Mouse (Mus musculus) heart, postnatal 14 days (tissue): ENCODE data around the gene Cmss1. TPM values are rescaled to one million over a fixed set of nuclear protein-coding genes. Genes with fewer than 3 reads are reported as not detected.

Source experiments
- DNase-seq, 2 experiments: peaks; one replicate each; pipeline ENCODE4 v3.0.0; 2021 to 2022
- intact Hi-C: fragments of 180-260 bp; cut with DNase I; formaldehyde crosslinking; loops from one replicate; pipeline ENCODE4 v1.15.1; 2025
- total RNA-seq, 2 experiments: library from RNA; stranded (reverse); gene quantifications; 2 replicates each; pipeline ENCODE4 v1.2.3; 2021

The Cmss1 gene
- total RNA-seq, 2 experiments from 2014 or later, result 54.0 to 56.2 TPM

DNA sequence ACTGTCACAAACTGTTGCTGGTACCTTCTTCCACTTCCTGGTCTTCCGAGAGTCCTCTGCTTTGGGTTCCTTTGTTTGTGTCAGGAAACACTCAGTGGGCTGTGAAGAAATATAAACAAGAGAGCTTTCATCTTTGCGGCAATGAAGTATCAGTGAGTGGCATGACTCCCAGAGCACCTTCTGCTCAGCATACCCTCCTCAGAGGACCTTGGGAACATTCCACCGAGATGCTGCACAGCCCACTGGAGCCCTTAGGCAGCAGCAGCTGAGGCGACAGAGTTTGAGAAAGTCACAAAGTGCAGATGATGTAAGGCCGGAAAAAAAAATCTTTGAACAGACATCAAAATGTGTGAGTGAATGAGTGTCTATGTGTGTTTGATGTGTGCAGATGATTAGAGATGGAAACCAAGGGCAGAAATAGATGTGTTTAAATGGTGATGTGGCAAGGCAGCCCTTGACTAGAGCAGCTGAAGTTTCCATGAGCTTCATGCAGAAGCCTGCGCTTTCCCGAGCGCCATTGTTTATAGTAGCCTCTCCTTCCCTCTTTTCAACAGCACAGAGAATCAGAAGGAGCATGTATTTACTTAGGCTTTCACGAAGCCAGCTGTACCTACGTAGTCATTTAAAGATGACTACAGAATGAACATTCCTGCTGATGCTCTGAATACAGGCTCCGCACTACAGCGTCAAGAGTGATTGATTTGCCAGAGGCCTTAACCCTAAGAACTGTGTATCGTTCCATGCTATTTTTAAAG lies 288.6 kb downstream of the Cmss1 start:
- intact Hi-C loops, result loop anchor here (5.0 kb wide), 1 partner anchor 51 kb away; no protein-coding TSS in a partner anchor

DNA sequence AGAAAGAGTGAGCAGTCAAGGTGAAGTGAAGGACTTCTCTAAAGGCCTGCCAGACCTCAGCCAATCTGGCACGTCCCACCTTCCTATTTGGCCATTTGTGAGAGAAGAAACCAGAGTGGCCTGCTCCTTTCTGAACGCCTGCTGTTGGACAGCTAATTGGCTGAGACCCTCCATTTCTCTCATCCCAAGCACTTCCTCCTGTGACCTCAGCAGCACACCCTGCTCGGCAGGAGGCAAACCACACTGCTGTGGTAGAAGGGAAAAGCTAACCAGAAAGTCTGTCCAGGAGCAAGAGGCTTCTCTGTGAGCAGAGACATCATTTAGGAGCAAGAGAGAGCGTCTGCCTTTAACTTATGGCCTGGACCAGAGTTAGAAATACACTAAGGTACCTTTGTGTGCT lies 289.5 kb downstream of the Cmss1 start:
- DNase-seq, result no peak
- intact Hi-C loops, result loop anchor here (5.0 kb wide), 1 partner anchor 50 kb away; no protein-coding TSS in a partner anchor

More for the DNA sequence above, 288.6 kb downstream of the Cmss1 start:
- DNase-seq, result no peak

DNA sequence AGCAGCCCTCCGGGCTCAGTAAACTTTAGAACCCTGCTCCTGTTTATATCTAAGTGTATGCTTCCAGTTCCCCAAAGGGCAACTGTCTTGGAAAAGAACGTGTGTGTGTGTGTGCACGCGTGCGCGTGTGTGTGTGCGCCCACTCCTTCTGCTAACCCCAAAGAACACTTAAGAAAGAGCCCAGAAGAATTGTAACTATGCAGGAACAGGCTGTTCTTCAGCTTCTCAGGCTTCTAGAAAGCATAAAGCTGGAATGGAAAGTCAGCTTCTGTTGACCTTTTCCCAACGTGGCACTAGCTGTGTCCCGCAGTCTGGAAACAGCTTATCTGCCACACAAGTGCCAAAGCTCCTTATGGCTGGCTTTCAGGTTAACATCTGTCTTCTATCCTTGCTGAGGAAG lies 291.6 kb downstream of the Cmss1 start:
- no peak for DNase-seq
- intact Hi-C loops, result loop anchor here (5.0 kb wide), 1 partner anchor 48 kb away; no protein-coding TSS in a partner anchor

DNA sequence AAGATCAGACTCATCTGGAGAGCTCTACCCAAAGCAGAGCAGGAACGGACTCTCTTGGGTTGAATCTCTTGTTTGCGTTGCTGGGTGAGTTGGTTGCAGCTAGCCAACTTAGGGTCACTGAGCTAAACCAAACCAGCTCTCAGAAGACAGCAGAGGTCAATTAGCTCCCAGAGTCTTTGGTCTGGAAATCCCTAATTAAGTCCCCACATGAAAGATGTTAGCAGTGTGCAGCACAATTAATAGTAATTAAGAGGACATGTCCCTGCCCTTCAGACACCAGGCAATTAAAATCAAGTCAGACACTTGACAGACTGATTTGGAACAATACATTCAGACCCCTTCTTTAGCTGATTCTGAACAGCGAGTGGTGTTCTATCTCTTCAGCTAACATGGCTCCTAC lies 292.4 kb downstream of the Cmss1 start:
- intact Hi-C loops, result no loop called here
- no peak for DNase-seq

DNA sequence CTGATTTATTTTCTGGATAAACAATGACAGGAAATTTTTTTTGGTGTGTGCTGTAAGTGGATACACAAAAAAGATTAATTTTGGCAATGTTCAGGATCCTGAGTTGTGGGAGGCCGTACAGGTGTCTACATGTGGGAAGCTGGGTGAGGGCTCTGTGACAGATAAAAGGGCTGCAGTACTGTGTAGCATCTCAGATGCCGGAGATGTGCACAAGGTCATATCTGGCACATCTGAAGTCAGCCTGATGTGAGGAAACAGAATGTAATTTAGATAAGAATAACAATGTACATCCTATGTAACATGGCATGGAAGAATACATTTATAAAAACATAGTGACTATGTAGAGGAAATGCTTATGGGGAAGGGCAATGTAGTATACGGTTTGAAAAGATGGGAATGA lies 293.2 kb downstream of the Cmss1 start:
- intact Hi-C loops, result no loop called here
- DNase-seq, result no peak

DNA sequence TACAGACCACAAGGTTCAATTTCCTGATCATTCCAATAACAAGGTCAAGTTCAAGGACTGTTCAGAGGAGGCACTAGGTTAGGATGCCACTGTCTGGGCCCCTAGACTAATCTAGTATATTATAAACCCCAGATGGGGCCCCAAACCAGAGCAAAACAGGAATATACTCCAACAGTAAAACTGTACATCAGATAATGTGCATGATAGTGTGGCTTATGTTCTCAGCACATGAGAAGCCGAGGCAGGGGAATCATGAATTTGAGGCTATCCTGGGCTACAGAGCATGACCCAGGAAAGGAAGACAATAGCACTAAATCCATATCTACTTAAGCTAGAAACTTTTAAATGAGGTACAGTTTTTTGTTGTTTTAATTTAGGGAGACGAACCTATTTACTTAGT lies 294.5 kb downstream of the Cmss1 start:
- no peak for DNase-seq
- intact Hi-C loops, result no loop called here

DNA sequence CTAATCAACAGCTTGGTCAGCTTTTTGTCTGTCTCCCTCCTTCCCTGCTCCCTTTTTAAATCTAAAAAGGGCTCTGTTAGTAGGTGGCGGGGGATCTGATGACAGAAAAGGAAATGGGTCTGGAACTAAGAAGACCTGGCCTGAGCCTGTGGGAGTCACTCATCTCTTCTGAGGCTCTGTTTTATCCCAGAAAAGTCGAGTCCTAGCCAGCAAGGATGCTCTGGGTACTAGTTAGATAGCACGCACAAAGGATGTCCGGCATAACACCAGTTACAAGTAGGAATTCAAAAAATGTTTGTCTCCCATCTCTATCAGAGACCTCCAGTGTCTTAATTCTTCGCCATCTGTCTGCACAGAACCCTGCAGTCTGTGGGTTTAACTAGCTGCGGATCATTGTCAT lies 301.2 kb downstream of the Cmss1 start:
- intact Hi-C loops, result no loop called here
- DNase-seq, result no peak

DNA sequence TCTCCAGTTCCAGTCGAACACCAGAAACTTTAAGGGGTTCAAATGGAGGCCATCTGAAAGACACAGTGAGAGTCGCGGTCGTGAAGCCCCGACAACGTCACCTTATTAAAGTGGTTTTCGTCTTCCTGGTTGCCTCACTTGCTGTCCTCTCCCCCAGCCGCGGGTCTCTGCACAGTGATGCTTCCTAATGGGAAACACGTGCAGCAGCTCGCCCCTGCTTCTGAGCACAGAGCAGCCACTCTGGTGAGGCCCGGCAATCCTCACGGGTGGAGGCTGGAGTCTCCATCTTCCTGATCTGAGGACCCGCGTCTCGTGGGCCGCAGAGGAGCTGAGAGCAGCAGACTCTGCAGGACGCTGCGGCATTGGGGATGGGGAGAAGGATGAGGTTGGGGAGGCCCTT lies 302.9 kb downstream of the Cmss1 start:
- intact Hi-C loops, result no loop called here
- DNase-seq, result no peak

DNA sequence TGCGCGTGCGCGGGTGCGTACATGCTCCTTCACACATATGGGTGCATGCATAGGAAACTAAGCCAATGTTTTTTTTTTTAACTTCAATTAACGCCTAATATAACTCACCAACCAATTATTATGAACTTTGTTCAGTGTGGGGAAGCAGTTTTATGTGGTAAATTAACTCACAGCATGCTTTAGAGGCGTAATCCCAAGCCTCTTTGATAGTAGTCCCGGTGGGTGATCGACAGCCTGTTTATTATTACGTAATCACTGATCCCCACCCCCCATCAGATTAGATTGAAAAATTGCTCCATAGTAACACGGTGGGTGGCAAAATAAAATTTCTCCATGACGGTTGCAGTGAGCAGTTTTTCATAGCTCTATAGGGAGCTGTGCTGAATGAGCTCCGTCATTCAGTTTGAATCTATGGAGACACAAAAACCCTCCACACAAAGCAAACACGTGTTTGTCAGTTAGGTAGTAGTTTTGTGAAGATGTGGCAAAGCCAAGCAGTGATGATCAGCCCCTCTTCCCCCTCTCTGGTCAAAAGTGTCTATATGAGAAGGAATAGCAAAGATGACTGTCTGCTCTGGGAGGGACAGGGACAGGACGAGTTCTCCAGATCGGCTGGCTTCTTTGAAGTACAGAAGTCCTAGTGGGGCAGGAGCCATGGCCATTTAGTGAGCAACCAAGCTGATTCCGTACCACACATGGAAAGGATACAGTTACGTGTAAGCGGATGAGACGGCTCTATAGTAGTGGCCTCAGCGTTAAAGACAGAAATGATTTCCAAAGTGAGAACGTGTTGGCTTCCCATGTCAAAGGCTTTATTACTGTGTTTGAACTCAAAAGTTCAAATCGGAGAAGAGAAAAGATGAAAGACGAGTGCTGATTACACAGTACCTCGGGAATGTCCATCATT lies 303.6 kb downstream of the Cmss1 start:
- intact Hi-C loops, result no loop called here
- no peak for DNase-seq

DNA sequence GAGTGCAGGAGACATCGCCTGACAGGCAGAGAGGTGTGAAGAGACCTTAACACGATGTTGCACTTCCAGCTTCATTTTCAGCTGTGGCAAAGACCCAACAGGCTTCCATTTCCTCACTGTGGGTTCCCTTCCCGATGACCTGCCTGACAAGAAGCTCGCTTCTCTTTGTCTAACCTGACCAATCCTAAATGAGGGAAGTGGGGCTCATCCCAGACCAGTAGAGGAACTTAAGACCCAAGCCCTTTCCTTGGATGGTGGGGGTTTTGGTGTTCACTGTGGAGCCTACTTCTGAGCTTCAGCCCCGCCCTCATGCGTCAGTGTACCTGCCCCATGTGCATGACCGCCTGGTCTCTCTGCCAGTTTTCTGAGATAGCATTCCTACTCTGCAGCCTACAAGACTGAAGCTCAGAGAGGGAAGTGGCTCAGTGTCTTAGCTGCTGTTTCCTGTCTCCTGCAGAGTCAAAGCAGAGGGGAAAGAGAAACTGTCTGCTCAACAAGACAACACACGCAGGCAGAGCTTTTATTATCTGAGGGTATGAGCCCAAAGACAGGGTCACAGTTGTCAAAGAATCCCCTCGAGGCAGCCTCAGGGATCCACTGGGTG lies 305.1 kb downstream of the Cmss1 start:
- peak in 1 of 2 experiments; percentile 19 for DNase-seq
- intact Hi-C loops, result no loop called here

DNA sequence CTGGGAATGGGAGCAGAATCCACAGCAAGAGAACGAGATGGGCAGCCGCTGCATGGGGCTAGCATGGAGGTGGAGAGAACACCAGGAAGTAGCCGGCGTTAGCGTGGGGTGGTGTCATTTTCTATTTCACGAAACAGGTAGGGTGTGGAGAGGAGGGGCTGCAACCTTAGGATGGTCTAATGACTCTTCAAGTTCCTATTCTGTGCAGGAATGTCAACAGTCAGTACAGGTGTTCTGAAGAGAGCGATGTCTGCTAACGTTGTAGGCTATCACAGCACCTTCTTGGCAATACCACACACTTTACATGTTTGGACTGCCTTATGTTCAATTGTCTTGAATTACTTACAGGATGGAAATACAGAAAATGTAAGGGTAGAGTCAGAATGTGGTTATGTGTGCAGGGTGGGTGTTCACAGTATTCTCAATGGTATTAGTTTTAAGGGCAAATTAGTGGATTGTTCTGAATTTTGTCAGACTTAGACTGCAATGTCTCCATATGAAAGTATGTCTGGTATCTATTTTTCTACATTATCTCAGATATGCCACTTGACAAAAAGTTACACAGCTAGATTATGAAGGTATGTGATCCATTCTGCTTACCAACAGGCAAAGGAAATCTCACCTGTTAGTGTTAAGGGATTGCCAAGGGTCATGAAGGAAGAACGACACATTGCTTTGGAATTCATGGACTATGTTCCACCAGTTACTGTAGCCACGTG lies 311.3 kb downstream of the Cmss1 start:
- intact Hi-C loops, result no loop called here
- DNase-seq, result no peak

DNA sequence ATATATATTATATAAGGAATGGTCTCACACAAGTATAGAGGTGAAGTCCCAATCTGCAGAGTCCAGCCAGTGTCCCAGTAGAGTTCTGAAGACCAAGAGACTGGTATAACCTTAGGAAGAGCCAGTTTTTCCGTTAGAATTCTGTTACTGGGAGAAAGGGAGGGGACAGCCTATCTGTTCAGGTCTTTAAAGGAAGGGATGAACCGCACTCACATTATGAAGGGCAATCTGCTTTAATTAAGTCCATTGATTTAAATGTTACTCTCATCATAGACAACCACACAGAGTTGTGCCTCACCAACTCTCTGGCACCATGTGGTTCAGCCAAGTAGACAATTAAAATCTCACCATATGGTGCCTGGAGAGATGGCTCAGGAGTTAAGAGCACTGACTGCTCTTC lies 313.9 kb downstream of the Cmss1 start, which contains the start of gene Tmem30c:
TSS of gene Tmem30c (minus strand) at position 101 of the 400 bp plus-strand sequence.
- intact Hi-C loops, result loop anchor here (5.0 kb wide), 1 partner anchor 45 kb away; no protein-coding TSS in a partner anchor

DNA sequence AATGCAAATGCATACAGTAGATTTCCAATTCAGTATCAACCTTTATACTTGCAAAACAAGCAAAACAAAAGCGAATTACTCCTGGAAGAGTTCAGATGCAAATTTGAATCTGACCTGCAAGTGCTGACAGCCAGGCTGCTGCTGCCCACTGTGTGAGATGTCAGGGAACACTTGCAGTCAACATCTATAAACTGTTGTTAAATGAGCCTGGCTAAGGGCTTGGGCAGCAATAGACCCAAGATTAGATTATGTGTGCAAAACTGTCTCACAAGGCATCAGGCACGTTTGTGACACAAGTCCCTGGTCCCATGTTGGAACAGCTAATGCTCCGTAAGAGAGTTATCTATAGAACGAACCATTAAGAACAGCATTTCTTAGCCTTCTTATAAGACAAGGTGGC lies 314.4 kb downstream of the Cmss1 start:
- intact Hi-C loops, result loop anchor here (5.0 kb wide), 1 partner anchor 45 kb away; no protein-coding TSS in a partner anchor
- DNase-seq, result no peak

More for the DNA sequence above, 313.9 kb downstream of the Cmss1 start, which contains the start of gene Tmem30c:
- DNase-seq, result no peak

DNA sequence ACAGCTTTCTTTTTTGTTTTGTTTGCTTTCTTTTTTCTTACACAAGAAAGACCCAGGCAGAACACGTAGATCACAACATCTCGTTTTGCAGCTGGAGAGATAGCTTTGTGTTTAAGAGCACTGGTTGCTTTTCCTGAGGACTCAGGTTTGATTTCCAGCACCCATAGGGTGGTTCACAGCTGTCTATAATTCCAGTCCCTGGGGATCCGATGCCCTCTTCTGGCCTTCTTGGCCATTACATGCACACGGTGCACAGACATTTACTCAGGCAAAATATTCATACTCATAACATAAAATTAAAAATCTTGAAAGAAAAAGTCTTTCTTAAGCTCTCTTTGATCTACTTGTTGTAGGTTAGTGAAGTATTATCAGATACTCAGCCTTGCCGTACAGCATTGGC lies 315.0 kb downstream of the Cmss1 start:
- DNase-seq, result no peak
- intact Hi-C loops, result loop anchor here (5.0 kb wide), 1 partner anchor 44 kb away; no protein-coding TSS in a partner anchor

DNA sequence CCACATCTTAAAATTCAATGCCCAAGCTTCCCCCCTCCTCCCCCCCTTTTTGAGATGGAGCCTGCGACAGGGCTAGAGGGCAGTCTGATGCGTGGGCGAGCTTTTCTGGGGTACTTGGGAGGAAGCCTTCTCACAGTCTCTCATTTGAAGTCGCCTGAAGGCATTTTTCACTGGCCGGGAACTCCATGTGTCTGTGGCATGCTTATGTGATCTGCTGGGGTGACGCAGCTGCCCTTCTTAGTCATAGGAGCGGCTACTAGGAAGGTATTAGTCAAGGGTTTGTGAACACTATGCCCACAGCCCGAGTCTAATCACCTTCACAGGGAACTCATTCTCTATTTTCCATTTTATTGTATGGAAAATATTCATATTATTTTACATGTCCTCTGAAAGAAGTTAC lies 325.2 kb downstream of the Cmss1 start:
- intact Hi-C loops, result no loop called here
- no peak for DNase-seq

DNA sequence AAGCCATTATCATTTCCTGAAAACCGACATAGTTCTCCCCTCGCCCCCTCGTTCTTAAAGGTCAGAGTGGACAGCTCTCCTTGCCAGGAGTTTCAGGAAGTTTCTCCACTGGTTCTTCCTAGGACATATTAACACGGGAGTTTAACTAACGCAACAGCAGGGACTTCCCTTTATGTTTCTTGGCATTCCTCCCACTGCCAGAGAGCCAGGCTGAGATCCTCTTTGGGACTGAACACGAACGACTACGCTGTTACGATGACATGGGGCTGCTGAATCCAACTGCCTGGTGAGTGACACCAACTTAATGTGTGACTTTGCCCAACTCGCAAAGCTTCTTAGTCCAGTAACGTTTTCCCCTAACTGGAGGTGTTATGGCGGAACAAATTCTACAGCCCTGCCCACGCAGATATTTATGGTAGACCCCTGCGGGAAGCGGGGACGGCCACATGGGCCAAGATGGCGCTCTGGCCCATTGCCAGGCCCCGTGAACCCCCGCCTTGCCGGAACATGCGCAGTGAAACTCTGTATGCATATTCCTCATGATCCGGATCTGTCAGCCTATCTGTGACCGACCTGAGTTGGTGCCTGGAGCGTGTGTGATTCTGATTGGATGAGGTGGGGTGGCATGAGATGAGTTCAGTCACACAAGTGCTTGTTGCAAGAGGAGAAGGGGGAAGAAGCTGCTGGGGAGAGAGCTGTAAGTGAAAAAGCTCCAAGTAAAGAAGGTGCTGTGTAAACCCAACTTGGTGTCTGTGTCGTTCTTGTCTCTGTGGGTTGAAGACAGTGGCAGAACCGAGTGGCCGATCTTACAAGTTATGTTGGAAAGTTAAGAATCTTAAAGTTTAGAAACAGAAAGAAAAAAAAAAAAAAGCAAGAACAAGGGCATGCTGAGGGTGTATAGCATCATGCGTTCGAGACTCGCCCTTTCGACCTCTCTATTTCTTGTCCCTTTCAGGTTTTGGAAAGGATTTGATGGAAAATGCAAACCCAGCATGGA lies 326.1 kb downstream of the Cmss1 start:
- intact Hi-C loops, result no loop called here
- DNase-seq, result peak in 1 of 2 experiments; percentile 15

DNA sequence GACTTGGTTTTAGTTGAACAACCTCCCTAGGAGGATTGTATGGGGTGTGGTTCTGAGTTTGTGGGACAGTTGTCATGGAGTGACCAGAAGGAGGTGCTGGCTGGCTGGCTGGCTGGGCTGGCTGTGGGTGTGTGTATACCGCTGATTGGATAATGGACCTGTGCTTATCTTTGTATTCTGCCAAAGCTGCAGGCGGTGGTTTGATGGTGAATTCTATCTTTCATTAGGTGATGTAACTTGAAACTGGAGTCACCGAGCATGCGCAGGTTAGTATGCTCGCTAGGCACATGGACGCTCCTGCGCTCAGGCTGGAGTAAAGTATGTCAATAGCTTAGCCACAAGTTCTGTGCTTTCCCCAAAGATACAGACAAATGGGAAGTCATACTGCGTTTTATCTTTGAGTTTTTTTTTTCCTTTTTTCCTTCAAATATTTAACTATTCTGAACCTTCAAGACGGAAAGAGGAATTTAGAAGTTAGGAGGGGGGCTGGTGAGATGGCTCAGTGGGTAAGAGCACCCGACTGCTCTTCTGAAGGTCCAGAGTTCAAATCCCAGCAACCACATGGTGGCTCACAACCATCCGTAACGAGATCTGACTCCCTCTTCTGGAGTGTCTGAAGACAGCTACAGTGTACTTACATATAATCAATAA lies 327.6 kb downstream of the Cmss1 start:
- intact Hi-C loops, result no loop called here

DNA sequence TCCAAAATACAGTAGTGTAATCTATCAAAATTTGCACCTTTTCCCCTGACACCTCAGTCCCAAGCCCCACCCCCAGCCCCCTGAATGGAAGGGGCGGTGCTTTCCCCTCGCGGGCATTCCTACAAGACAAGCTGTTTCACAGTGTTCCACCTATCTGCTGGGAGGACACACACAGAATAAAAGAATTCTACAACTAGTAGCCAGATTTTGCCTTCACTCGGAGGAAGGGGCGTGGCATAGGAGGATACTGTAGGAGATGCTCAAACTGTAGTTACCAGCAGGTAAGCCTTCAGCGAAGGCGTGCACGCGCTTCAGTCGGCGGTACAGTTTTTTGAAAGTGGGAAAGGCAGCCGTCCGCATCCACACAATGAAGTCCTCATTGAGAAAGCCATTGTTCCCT lies 336.9 kb downstream of the Cmss1 start:
- intact Hi-C loops, result loop anchor here (5.0 kb wide), 1 partner anchor 48 kb away; no protein-coding TSS in a partner anchor
- no peak for DNase-seq

More for the DNA sequence above, 327.6 kb downstream of the Cmss1 start:
- no peak for DNase-seq
